Mouse (Mus musculus) bone marrow, adult 2 months (tissue): ENCODE results near the gene Mrpl50.

ENCODE experiments used
- CTCF ChIP-seq: fragments of 200-500 bp; IDR thresholded peaks from 2 replicates; pipeline ENCODE4 v1.5.1; 2011; ENCODE audit warnings: low read length, control low read depth; ENCODE audit not compliant: control insufficient read depth, insufficient read depth
- POLR2A ChIP-seq: fragments of 200-500 bp; IDR thresholded peaks from 2 replicates; pipeline ENCODE4 v1.6.1; 2011; ENCODE audit warnings: low read depth, mild to moderate bottlenecking, control low read depth, low read length, borderline replicate concordance; ENCODE audit not compliant: control insufficient read depth

GRCm38 (mm10) chr4:49546873-49547543 lies 26.1 kb upstream of the Mrpl50 start:
- TF ChIP-seq POLR2A = no peak
- TF ChIP-seq CTCF = no peak
